Mouse (Mus musculus) midbrain, embryonic 13.5 days (tissue): ENCODE measurements at regions not wholly inside any gene's neighbourhood (a gene's known extent, or its start where the extent isn't known, plus 50 kb on each side); places are given as distances from the start of the nearest gene placed in this dataset.

Experiments
- ATAC-seq: fragments of 200-750 bp; cut with Nextera tagmentation; 2 replicates; pipeline ENCODE4 v1.8.0; 2017; ENCODE audit warnings: mild to moderate bottlenecking, moderate TSS enrichment, moderate library complexity
- H3K27ac ChIP-seq: fragments of 300-500 bp; sonication (generic); 2 replicates; pipeline ENCODE4 v1.5.1; 2015; ENCODE audit warnings: inconsistent platforms, mild to moderate bottlenecking, moderate library complexity
- H3K27me3 ChIP-seq: fragments of 300-500 bp; sonication (generic); 2 replicates; pipeline ENCODE4 v1.6.1; 2015; ENCODE audit warnings: mild to moderate bottlenecking, inconsistent platforms
- H3K36me3 ChIP-seq: fragments of 300-500 bp; sonication (generic); 2 replicates; pipeline ENCODE4 v1.6.1; 2015; ENCODE audit warnings: mild to moderate bottlenecking, inconsistent platforms
- H3K4me1 ChIP-seq: fragments of 300-500 bp; sonication (generic); replicated peaks from 2 replicates; pipeline ENCODE4 v1.6.1; 2015; ENCODE audit warnings: inconsistent platforms
- H3K4me2 ChIP-seq: fragments of 300-500 bp; sonication (generic); replicated peaks from 2 replicates; pipeline ENCODE4 v1.6.1; 2015; ENCODE audit warnings: moderate library complexity, mild to moderate bottlenecking, inconsistent platforms
- H3K4me3 ChIP-seq: fragments of 300-500 bp; sonication (generic); replicated peaks from 2 replicates; pipeline ENCODE4 v1.5.1; 2015; ENCODE audit warnings: mild to moderate bottlenecking, inconsistent platforms
- H3K9ac ChIP-seq: fragments of 300-500 bp; sonication (generic); replicated peaks from 2 replicates; pipeline ENCODE4 v1.6.1; 2015; ENCODE audit warnings: mild to moderate bottlenecking, inconsistent platforms
- H3K9me3 ChIP-seq: fragments of 300-500 bp; sonication (generic); 2 replicates; pipeline ENCODE4 v1.6.1; 2016; ENCODE audit warnings: mild to moderate bottlenecking, inconsistent platforms
- WGBS: fragments of 180-500 bp; shearing (Covaris S2); methylation state at CpG from one replicate; pipeline ENCODE4 v1.1.7; 2015; 5-methylcytosine and 5-hydroxymethylcytosine counted together

DNA sequence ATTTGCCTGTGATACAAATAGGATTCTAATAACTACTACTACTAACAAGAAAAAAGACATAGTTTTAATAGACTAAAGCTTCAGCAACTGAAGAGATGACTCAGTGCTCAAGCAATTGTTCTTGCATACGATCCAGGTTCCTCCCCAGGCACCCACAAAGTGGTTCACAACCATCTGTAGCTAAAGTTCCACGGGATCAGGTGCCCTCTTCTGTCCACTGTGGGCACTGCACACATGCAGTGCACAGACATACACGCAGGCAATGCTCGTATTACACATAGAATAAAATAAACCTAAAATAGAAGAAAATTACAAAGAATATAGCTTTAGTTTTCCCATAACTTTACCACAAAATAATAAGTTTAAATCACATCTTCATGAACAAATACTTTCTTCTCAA, 94.7 kb upstream of the Tram1l1 start:
- H3K4me2 ChIP-seq: no peak overlapping the region
- no peak overlapping the region for H3K4me3 ChIP-seq
- 0 out of 2 replicates have a peak, but pooled peaks cover 3% of the 10 kb centered on the region for H3K9me3 ChIP-seq
- H3K4me1 ChIP-seq: no peaks in the 10 kb centered on the region
- WGBS: 85% methylated on average over 4 of the region's 4 CpGs
- no peak overlapping the region for H3K9ac ChIP-seq
- no peak overlapping the region for H3K27ac ChIP-seq
- ATAC-seq: no peak
- H3K27me3 ChIP-seq: no peaks in the 10 kb centered on the region
- H3K36me3 ChIP-seq: no peaks in the 10 kb centered on the region

DNA sequence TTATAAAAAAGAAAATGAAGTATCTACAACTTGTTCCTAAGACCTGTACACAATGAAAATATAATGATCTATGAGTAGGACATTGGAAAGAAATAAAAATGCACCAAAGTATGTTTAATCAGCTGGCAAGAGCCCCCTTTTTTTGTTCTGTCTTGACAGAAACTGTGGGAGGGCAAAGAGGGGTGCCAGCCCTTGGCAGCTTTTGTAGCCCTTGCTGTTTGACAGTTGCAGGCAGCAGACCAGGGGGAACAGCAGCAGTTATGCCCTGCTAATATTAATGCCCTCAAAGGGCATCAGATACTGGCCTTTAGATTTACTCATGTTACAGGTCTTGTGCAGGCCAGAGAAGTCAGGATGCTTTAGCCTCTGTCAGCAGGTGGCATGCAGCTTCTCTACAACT, 93.0 kb upstream of the Tram1l1 start:
- H3K4me3 ChIP-seq: no peak overlapping the region
- H3K27me3 ChIP-seq: no peaks in the 10 kb centered on the region
- ATAC-seq: no peak
- H3K36me3 ChIP-seq: no peaks in the 10 kb centered on the region
- H3K9me3 ChIP-seq: 0 out of 2 replicates have a peak, but pooled peaks cover 1% of the 10 kb centered on the region
- no peak overlapping the region for H3K9ac ChIP-seq
- H3K4me2 ChIP-seq: no peak overlapping the region
- no peak overlapping the region for H3K27ac ChIP-seq
- H3K4me1 ChIP-seq: no peaks in the 10 kb centered on the region

DNA sequence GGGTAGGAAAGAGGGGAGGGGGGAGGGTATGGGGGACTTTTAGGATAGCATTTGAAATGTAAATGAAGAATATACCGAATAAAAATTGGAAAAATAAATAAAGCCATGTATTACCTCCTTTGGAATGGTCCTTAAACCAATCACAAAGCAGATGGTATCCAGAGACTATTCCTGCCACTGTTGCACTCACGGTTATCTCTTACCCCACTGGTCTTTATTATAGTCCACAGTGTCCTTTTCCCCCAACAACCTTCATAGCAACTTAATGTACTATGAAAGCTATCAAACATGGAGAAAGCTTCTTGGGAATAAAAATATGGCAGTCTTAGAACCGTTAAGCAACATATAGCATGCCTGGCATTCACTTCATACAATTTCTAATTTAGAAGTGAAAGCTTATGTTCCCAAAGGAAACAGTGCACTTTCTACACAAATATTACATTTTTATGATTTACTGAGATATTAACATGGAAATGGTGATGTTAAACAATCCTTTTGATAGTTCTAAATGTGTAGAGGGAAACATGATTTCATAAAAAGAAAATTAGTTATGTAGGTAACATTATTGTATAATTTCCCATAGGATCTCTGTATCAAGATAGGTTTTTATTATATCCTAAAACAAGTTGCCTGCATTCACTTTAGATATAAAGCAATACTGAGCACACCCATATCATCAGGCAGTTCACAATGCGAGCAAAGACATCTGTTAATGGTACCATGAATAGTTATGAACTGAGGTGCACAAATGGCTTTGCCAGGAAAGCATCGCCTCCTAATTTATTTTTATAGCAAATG, 79.5 kb upstream of the Tram1l1 start:
- WGBS: 74% methylated on average over 5 of the region's 5 CpGs
- H3K27me3 ChIP-seq: no peaks in the 10 kb centered on the region
- H3K4me3 ChIP-seq: no peak overlapping the region
- H3K9ac ChIP-seq: no peak overlapping the region
- H3K9me3 ChIP-seq: no peaks in the 10 kb centered on the region
- H3K4me2 ChIP-seq: no peak overlapping the region
- ATAC-seq: no peak
- H3K27ac ChIP-seq: no peak overlapping the region
- no peaks in the 10 kb centered on the region for H3K4me1 ChIP-seq
- H3K36me3 ChIP-seq: no peaks in the 10 kb centered on the region

GRCm38 (mm10) chr3:124241734-124242006, 79.0 kb upstream of the Tram1l1 start:
- Histone ChIP-seq H3K27ac (no peak overlapping the region), H3K4me1 (no peaks in the 10 kb centered on the region), H3K4me2 (no peak overlapping the region), H3K27me3 (no peaks in the 10 kb centered on the region), H3K9me3 (no peaks in the 10 kb centered on the region), H3K36me3 (no peaks in the 10 kb centered on the region), H3K4me3 (no peak overlapping the region), H3K9ac (no peak overlapping the region)
- no peak for ATAC-seq
- 89% methylated on average over 1 of the region's 1 CpGs for WGBS

DNA sequence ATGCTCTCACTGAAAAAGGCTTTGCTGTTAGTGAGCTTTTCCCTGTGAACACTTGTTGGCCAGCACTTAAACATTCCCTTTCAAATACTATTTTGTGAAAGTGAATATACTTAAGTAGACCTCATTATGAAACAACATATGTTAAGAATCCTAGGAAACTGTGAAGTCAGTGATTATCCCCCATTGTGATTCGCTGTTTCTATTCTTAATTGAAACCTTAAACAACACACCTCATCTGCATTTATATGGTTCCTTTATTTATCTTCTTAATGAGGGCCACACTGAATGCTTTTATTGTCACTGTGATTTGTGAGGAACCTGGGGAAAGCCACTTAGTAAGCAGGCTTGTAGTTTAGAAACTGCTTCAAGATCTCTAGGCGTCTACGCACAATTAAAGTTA, 58.5 kb upstream of the Tram1l1 start:
- Histone ChIP-seq H3K4me1 (peaks cover 12% of the 10 kb centered on the region), H3K4me2 (no peak overlapping the region), H3K27me3 (no peaks in the 10 kb centered on the region), H3K4me3 (no peak overlapping the region), H3K27ac (no peak overlapping the region), H3K9me3 (no peaks in the 10 kb centered on the region), H3K36me3 (no peaks in the 10 kb centered on the region), H3K9ac (no peak overlapping the region)
- 32% methylated on average over 3 of the region's 3 CpGs for WGBS
- ATAC-seq: peak; percentile 24; the same call in 1 of the 2 replicates

GRCm38 (mm10) chr3:124266821-124267220, 53.8 kb upstream of the Tram1l1 start:
- Histone ChIP-seq H3K9ac (no peak overlapping the region), H3K36me3 (no peaks in the 10 kb centered on the region), H3K27ac (peak overlapping the region; percentile 54; the same call in 1 of the 2 replicates), H3K9me3 (no peaks in the 10 kb centered on the region), H3K4me2 (no peak overlapping the region), H3K4me3 (no peak overlapping the region), H3K27me3 (no peaks in the 10 kb centered on the region), H3K4me1 (peaks cover 21% of the 10 kb centered on the region)
- ATAC-seq: peak; percentile 55
- WGBS: 29% methylated on average over 5 of the region's 5 CpGs

- WGBS: 64% methylated on average over 5 of the region's 5 CpGs
Observed at GRCm38 (mm10) chr3:124270506-124270905, 50.1 kb upstream of the Tram1l1 start.

More at GRCm38 (mm10) chr3:124270506-124270905, 50.1 kb upstream of the Tram1l1 start:
- H3K27ac ChIP-seq: 0 out of 2 replicates have a peak overlapping the region, but pooled peaks have one; percentile 35
- no peak for ATAC-seq
- no peaks in the 10 kb centered on the region for H3K9me3 ChIP-seq
- no peaks in the 10 kb centered on the region for H3K36me3 ChIP-seq
- no peak overlapping the region for H3K4me3 ChIP-seq
- H3K9ac ChIP-seq: no peak overlapping the region
- H3K4me1 ChIP-seq: peaks cover 21% of the 10 kb centered on the region
- no peaks in the 10 kb centered on the region for H3K27me3 ChIP-seq
- H3K4me2 ChIP-seq: no peak overlapping the region
